Mouse (Mus musculus) G1E (cell line): Measurements from ENCODE around the gene Zfp90.

Source experiments
- CTCF ChIP-seq: IDR thresholded peaks from 2 replicates; pipeline ENCODE4 v1.5.1; 2012; ENCODE audit warnings: low read depth, low read length, inconsistent platforms, mixed read lengths
- GATA2 ChIP-seq: IDR thresholded peaks from 2 replicates; pipeline ENCODE4 v1.6.1; 2012; ENCODE audit warnings: low read depth, low read length, inconsistent platforms, borderline replicate concordance
- POLR2AphosphoS5 ChIP-seq: IDR thresholded peaks from 2 replicates; pipeline ENCODE4 v1.6.1; 2012; ENCODE audit warnings: low read depth, low read length, inconsistent platforms; ENCODE audit not compliant: insufficient replicate concordance
- TAL1 ChIP-seq: conservative IDR thresholded peaks from 2 replicates; pipeline ENCODE4 v1.6.1; 2012; ENCODE audit warnings: low read depth, low read length, inconsistent platforms, mixed read lengths

GRCm38 (mm10) chr8:106403246-106403933 lies 11.7 kb upstream of the Zfp90 start:
- TF ChIP-seq TAL1 (no peak), CTCF (no peak), POLR2AphosphoS5 (no peak), GATA2 (no peak)
